9 mouse cellular contexts compared by ENCODE assay signal in genomic region chr8:81812051-81812751, GRCm38 (mm10).
A peak's percentile ranks its signal among the peaks of the same experiment; 100 is the strongest.
DNase-seq lines count a peak whose midpoint lies in the region; ATAC-seq and TF ChIP-seq lines count a peak whose summit lies in the region.
"Had no signal": no experiment of that assay in that cellular context is flagged by ENCODE, and none has a peak within 500 bp of the region (broad histone marks: within the 10 kb centered on the region; RNA-seq: fewer than 3 reads in every experiment).

No protein-coding gene starts in this region.

- no peaks in the 10 kb centered on the region for H3K4me1 ChIP-seq in liver, postnatal 0 days (ENCODE audit: insufficient read depth)
- H3K4me1 ChIP-seq in kidney, embryonic 15.5 days, result peaks cover 18% of the 10 kb centered on the region
- peaks cover 4% of the 10 kb centered on the region for H3K4me1 ChIP-seq in midbrain, embryonic 15.5 days

- TF ChIP-seq EP300 in liver, postnatal 0 days (IDR thresholded peaks at IDR 0.05; ENCODE audit: low read depth), result no peak

- DNase-seq in liver, postnatal 0 days, result no peak
- DNase-seq in liver, result no peak
- peak; percentile 34 for DNase-seq in brain, embryonic 18.5 days (ENCODE audit: low read depth, low spot score)
- DNase-seq in forelimb bud, embryonic 11.5 days (ENCODE audit: low read depth, low spot score), result peak; percentile 51
- no peak for DNase-seq in urinary bladder, postnatal 4 days (ENCODE audit: low spot score in 2 of 2)

- no peaks in the 10 kb centered on the region for H3K9me3 ChIP-seq in liver, postnatal 0 days (ENCODE audit: low read length)
- H3K9me3 ChIP-seq in kidney, embryonic 15.5 days (replicated peaks), result no peaks in the 10 kb centered on the region
- H3K9me3 ChIP-seq in midbrain, embryonic 15.5 days, result no peaks in the 10 kb centered on the region
- H3K9me3 ChIP-seq: heart, embryonic 13.5 days had no signal

- WGBS in liver, postnatal 0 days (ENCODE audit: insufficient replicate concordance), result 47% methylated on average over 3 of the region's 3 CpGs
- 23% methylated on average over 3 of the region's 3 CpGs for WGBS in kidney, embryonic 15.5 days
- 9% methylated on average over 3 of the region's 3 CpGs for WGBS in midbrain, embryonic 15.5 days

- H3K27ac ChIP-seq in liver, postnatal 0 days (ENCODE audit: low read depth), result no peak overlapping the region
- H3K27ac ChIP-seq in kidney, embryonic 15.5 days, result peak overlapping the region; percentile 77
- H3K27ac ChIP-seq in midbrain, embryonic 15.5 days, result no peak overlapping the region
- H3K27ac ChIP-seq: heart, embryonic 13.5 days had no signal

- H3K4me3 ChIP-seq in liver, postnatal 0 days (ENCODE audit: low read depth, low read length), result no peak overlapping the region
- H3K4me3 ChIP-seq in kidney, embryonic 15.5 days (replicated peaks), result no peak overlapping the region
- H3K4me3 ChIP-seq in midbrain, embryonic 15.5 days, result no peak overlapping the region
- H3K4me3 ChIP-seq: heart, embryonic 13.5 days had no signal

- H3K9ac ChIP-seq in liver, postnatal 0 days (replicated peaks), result no peak overlapping the region
- H3K9ac ChIP-seq in kidney, embryonic 15.5 days, result no peak overlapping the region
- no peak overlapping the region for H3K9ac ChIP-seq in midbrain, embryonic 15.5 days
- H3K9ac ChIP-seq: heart, embryonic 13.5 days had no signal

- no peak overlapping the region for H3K4me2 ChIP-seq in liver, postnatal 0 days (ENCODE audit: low read depth, low read length)
- no peak overlapping the region for H3K4me2 ChIP-seq in kidney, embryonic 15.5 days
- H3K4me2 ChIP-seq in midbrain, embryonic 15.5 days, result no peak overlapping the region
- H3K4me2 ChIP-seq: heart, embryonic 13.5 days had no signal

- no peaks in the 10 kb centered on the region for H3K36me3 ChIP-seq in liver, postnatal 0 days (replicated peaks; ENCODE audit: insufficient read depth, low read length)
- no peaks in the 10 kb centered on the region for H3K36me3 ChIP-seq in kidney, embryonic 15.5 days
- H3K36me3 ChIP-seq in midbrain, embryonic 15.5 days (replicated peaks), result no peaks in the 10 kb centered on the region
- H3K36me3 ChIP-seq: heart, embryonic 13.5 days had no signal

- peak; percentile 36 for TF ChIP-seq CTCF in liver, postnatal 0 days (IDR thresholded peaks at IDR 0.05; ENCODE audit: low read depth)

- H3K27me3 ChIP-seq in liver, postnatal 0 days (ENCODE audit: insufficient read depth, low read length), result no peaks in the 10 kb centered on the region
- H3K27me3 ChIP-seq in kidney, embryonic 15.5 days, result no peaks in the 10 kb centered on the region
- H3K27me3 ChIP-seq in midbrain, embryonic 15.5 days (replicated peaks), result no peaks in the 10 kb centered on the region
- H3K27me3 ChIP-seq: heart, embryonic 13.5 days had no signal

- ATAC-seq in liver, postnatal 0 days, result no peak
- ATAC-seq in kidney, embryonic 15.5 days (replicated peaks; ENCODE audit: low FRiP score), result peak; percentile 74
- peak; percentile 67; the same call in 1 of the 2 replicates for ATAC-seq in midbrain, embryonic 15.5 days (replicated peaks)
- ATAC-seq in monocyte, adult 5-6 weeks (replicated peaks; ENCODE audit: insufficient number of reproducible peaks, low FRiP score, low TSS enrichment, poor library complexity, severe bottlenecking), result no peak

Comparison
In these comparisons a context has a peak if more than half of its experiments do, and no peak if none do; other contexts are left out.
1. ATAC-seq: peak in kidney, embryonic 15.5 days (single experiment) and midbrain, embryonic 15.5 days (single experiment); none in liver, postnatal 0 days (single experiment) and monocyte, adult 5-6 weeks (single experiment).
2. DNase-seq: peak in brain, embryonic 18.5 days (single experiment) and forelimb bud, embryonic 11.5 days (single experiment); none in liver, postnatal 0 days (single experiment), liver (single experiment) and urinary bladder, postnatal 4 days (0 of 2).